Comparison of ENCODE assay signal across 8 mouse cellular contexts in the genomic region with DNA sequence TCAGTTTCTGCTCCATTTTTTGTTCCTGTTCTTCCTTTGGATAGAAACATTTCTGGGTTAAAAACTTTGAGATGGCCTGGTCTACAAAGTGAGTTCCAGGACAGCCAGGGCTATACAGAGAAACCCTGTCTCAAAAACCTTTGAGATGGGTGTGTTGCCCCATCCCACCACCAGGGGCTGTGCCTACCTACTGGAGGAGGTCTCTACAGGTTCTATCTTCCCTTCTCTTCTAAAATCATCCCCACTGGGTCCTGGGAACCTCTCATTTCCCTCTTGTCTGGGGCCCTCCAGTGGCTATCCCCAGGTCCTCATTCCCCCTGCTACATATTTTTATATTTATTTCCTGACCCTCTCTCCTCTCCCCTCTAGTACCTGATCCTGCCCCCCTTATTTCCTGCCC. TPM values are rescaled to one million over a fixed set of nuclear protein-coding genes. Genes with fewer than 3 reads are reported as not detected.
DNase-seq lines count a peak whose midpoint lies in the region; ATAC-seq and TF ChIP-seq lines count a peak whose summit lies in the region.

No protein-coding gene starts in this region.

- peak; percentile 93 for ATAC-seq in megakaryocyte progenitor cell, adult 5-6 weeks (replicated peaks; ENCODE audit: poor library complexity)

- no peak overlapping the region for H3K9ac ChIP-seq in heart, adult 2 months (ENCODE audit: low read depth, low read length)

- intact Hi-C loops in heart, adult 2 months (cut with DNase I), result no loop called here
- intact Hi-C loops in heart, postnatal 14 days (cut with DNase I), result no loop called here
- intact Hi-C loops in heart, postnatal 25 days (cut with DNase I), result no loop called here

- H3K27ac ChIP-seq in heart, adult 2 months, result no peak overlapping the region
- H3K27ac ChIP-seq in embryonic facial prominence, embryonic 10.5 days (replicated peaks), result no peak overlapping the region

- no peaks in the 10 kb centered on the region for H3K79me2 ChIP-seq in heart, adult 2 months (replicated peaks; ENCODE audit: control insufficient read depth, insufficient read depth, low read length)

- H3K36me3 ChIP-seq in heart, adult 2 months (ENCODE audit: control insufficient read depth, insufficient read depth, low read length), result no peaks in the 10 kb centered on the region
- H3K36me3 ChIP-seq in embryonic facial prominence, embryonic 10.5 days (replicated peaks), result no peaks in the 10 kb centered on the region

- TF ChIP-seq CTCF in heart, adult 2 months (IDR thresholded peaks at IDR 0.05), result peak; percentile 59

- no peaks in the 10 kb centered on the region for H3K27me3 ChIP-seq in heart, adult 2 months (ENCODE audit: control insufficient read depth, insufficient read depth, low read length)
- H3K27me3 ChIP-seq in embryonic facial prominence, embryonic 10.5 days (replicated peaks; ENCODE audit: low read depth, poor library complexity, severe bottlenecking), result no peaks in the 10 kb centered on the region

- TF ChIP-seq EP300 in heart, adult 2 months (IDR thresholded peaks at IDR 0.05; ENCODE audit: insufficient read depth, low read depth, low read length), result no peak

- no peak overlapping the region for H3K4me3 ChIP-seq in heart, adult 2 months
- H3K4me3 ChIP-seq in embryonic facial prominence, embryonic 10.5 days, result no peak overlapping the region

- no peaks in the 10 kb centered on the region for H3K9me3 ChIP-seq in embryonic facial prominence, embryonic 10.5 days

- TF ChIP-seq POLR2A in heart, adult 2 months (IDR thresholded peaks at IDR 0.05; ENCODE audit: insufficient read depth, low read depth, low read length), result no peak

- H3K4me1 ChIP-seq in heart, adult 2 months (ENCODE audit: control insufficient read depth, insufficient read depth, low read length), result no peaks in the 10 kb centered on the region
- H3K4me1 ChIP-seq in embryonic facial prominence, embryonic 10.5 days, result peaks cover 10% of the 10 kb centered on the region

- DNase-seq in heart, adult 2 months, result no peak
- DNase-seq in heart, adult 9 months (ENCODE audit: low spot score in 2 of 2), result no peak
- peak; percentile 51 to 75 for DNase-seq in CD8-positive naive resting alpha-beta T cell, adult 2 months (ENCODE audit: low read depth in 2 of 2, low spot score in 2 of 2)
- DNase-seq in embryonic facial prominence, embryonic 10.5 days (ENCODE audit: low spot score), result peak; percentile 36
- peak; percentile 69 to 71 for DNase-seq in thymus, postnatal 36 days
- DNase-seq in heart, postnatal 14 days, result no peak
- no peak for DNase-seq in heart, postnatal 25 days (ENCODE audit: low spot score)

RNA-seq across cellular contexts. Expression of a gene that starts 41.1 kb away (rescaled TPM):
- 100 to 1,000 TPM; 106 to 122 TPM for total RNA-seq in heart, adult 2 months (2021)
- 67.8 and 96.1 TPM in 2 replicates for polyA plus RNA-seq in heart, adult 2 months (2012; rRNA removed)
- polyA plus RNA-seq in embryonic facial prominence, embryonic 10.5 days (2016; fragmentation: Nextera tagmentation; extraction: Ambion mirVana), result 622 and 633 TPM in 2 replicates
- total RNA-seq in megakaryocyte progenitor cell, adult 5-6 weeks (2015), result 166 and 175 TPM in 2 replicates
- 189 and 199 TPM in 2 replicates for total RNA-seq in megakaryocyte progenitor cell, adult 5-6 weeks (2017)
- 100 to 1,000 TPM; 120 to 130 TPM for total RNA-seq in heart, postnatal 14 days (2021)
- total RNA-seq in heart, postnatal 25 days (2021), result 100 to 1,000 TPM; 116 to 128 TPM

Comparison
In these comparisons a context has a peak if more than half of its experiments do, and no peak if none do; other contexts are left out.
1. DNase-seq: peak in CD8-positive naive resting alpha-beta T cell, adult 2 months (2 of 2), embryonic facial prominence, embryonic 10.5 days (single experiment) and thymus, postnatal 36 days (2 of 2); none in heart, adult 2 months (0 of 2), heart, adult 9 months (0 of 2), heart, postnatal 14 days (0 of 2) and heart, postnatal 25 days (single experiment).